Mouse (Mus musculus): Measurements from ENCODE around the gene Irf7. TPM values are rescaled to one million over a fixed set of nuclear protein-coding genes. Genes with fewer than 3 reads are reported as not detected.
"Not testable (repeated sequence)": the region's sequence is repeated elsewhere in the genome, so short reads cannot be mapped to it uniquely, and the experiment has no call there.

The Irf7 gene
- total RNA-seq, 2 experiments from 2014 or later = 0.91 to 1.9 TPM

DNA sequence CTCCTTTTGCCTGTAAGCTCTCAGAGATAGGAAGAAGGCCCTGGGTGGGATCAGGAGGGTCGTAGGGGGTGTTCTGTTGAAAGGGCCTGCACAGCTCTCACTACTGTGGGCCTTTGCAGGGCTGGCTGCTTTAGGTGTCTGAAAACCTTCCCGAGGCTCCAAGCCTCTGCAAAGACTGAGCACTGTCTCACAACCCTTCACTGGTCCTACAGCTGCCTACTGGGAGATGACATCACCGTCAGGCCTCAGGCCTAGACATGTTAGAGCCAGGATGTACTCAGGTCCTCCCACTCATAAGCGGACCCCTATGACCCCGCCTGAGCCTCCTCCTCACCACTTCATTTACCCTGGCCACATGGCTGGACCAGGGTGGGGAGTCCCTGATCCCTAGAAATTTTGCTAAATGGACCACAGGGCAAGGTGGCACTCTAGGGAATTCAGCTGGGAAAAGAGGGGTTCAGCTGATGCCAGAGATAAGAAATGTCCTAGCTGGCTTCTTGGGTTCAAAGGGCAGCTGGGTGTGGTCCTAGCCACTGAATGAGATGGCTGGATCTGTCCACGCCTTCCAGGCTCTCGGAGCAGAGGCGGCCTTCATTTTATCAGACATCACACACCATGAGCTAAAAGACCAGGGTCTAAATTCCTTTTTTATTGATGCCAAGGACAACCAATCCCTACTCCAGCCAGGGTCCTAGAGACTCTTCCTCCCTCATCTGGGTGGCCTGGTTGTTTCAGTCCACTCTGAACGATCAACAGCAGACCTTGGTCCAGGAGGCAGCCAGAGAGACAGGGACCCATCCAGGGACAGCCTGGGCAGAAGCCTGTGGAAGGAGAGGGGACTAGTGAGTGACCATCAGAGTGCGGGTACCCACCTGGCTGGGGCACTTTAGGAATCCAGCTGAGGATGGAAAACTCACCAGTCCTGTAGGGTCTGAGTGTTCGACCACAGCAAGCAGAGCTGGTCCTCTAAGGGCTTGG is 11.7 kb upstream of the Irf7 start:
- DNase-seq (ENCODE audit: extremely low spot score in 1 of 2, low spot score in 1 of 2) = no peak

GRCm38 (mm10) chr7:141276546-141276945 is 10.3 kb upstream of the Irf7 start, which contains the start of gene Cdhr5:
Cdhr5 (minus strand) TSS chr7:141276786.
- no peak for DNase-seq (ENCODE audit: extremely low spot score in 1 of 2, low spot score in 1 of 2)

DNA sequence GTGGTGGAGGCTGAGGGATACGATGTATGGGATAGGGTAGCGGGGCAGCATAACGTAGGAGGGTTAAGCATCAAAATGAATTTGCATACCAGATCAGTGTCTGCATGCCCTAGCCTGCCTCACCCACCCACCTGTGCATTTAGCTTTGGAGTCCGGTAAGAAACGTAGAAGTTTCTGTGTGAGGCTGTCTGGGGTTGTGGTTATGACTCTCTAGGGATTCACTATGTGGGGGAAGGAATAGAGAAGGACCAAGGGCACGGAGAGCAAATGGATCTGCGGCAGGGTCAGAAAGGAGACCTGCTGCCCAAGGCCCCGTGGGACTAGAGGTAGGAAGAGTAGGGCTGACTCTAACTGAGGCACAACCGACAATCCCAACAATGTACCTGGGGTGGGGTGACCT is 9.1 kb upstream of the Irf7 start:
- no peak for DNase-seq (ENCODE audit: extremely low spot score in 1 of 2, low spot score in 1 of 2)

DNA sequence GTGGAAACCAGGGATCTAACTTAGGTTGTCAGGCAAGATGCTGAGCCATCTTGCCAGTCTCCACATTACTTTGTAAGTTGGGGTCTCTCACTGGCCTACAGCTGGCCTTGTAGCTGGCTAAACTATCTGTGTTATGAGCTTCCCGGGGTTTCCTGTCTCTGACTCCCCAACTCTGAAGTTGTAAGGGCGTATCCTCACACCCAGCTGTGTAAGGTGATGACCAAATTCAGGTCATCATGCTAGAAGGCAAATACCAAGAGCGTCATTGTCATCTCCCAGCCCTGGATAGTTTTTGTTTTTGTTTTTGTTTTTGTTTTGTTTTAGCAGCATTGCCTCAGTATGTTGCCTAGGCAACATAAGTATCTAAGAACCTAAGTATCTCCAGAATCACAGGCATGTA is 4.3 kb upstream of the Irf7 start:
- no peak for DNase-seq (ENCODE audit: extremely low spot score in 1 of 2, low spot score in 1 of 2)

DNA sequence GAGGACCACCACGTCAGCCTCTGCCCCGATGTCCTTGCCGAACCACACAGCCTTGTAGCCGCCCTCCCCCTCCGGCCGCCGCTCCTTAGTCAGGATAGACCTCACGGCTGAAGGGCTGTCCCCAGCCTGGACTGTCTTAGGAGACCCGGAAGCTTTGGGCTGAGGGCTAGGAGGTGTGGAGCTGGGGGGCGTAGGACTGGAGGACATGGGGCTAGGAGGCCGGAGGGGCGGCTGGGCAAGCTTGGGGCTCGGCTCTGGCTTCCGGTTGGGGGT is 2.9 kb upstream of the Irf7 start:
- DNase-seq (ENCODE audit: extremely low spot score in 1 of 2, low spot score in 1 of 2) = no peak

GRCm38 (mm10) chr7:141268466-141269272 is 2.4 kb upstream of the Irf7 start:
- no peak for DNase-seq (ENCODE audit: extremely low spot score in 1 of 2, low spot score in 1 of 2)

- DNase-seq (ENCODE audit: extremely low spot score in 1 of 2, low spot score in 1 of 2) = no peak
Measured at GRCm38 (mm10) chr7:141265411-141265738, 906 bp downstream of the Irf7 start.

- no peak for DNase-seq (ENCODE audit: extremely low spot score in 1 of 2, low spot score in 1 of 2)
Measured at GRCm38 (mm10) chr7:141264761-141265410, 1.4 kb downstream of the Irf7 start.

GRCm38 (mm10) chr7:141264041-141264700 is 2.1 kb downstream of the Irf7 start:
- no peak for DNase-seq (ENCODE audit: extremely low spot score in 1 of 2, low spot score in 1 of 2)

- no peak for DNase-seq (ENCODE audit: extremely low spot score in 1 of 2, low spot score in 1 of 2)
Measured at GRCm38 (mm10) chr7:141263640-141264039, 2.6 kb downstream of the Irf7 start.

- no peak for DNase-seq (ENCODE audit: extremely low spot score in 1 of 2, low spot score in 1 of 2)
Measured at GRCm38 (mm10) chr7:141261480-141261879, 4.8 kb downstream of the Irf7 start.

GRCm38 (mm10) chr7:141256159-141256558 is 10.1 kb downstream of the Irf7 start:
- no peak for DNase-seq (ENCODE audit: extremely low spot score in 1 of 2, low spot score in 1 of 2)

GRCm38 (mm10) chr7:141250486-141250885 is 15.8 kb downstream of the Irf7 start:
- DNase-seq (ENCODE audit: extremely low spot score in 1 of 2, low spot score in 1 of 2) = not testable (repeated sequence)

DNA sequence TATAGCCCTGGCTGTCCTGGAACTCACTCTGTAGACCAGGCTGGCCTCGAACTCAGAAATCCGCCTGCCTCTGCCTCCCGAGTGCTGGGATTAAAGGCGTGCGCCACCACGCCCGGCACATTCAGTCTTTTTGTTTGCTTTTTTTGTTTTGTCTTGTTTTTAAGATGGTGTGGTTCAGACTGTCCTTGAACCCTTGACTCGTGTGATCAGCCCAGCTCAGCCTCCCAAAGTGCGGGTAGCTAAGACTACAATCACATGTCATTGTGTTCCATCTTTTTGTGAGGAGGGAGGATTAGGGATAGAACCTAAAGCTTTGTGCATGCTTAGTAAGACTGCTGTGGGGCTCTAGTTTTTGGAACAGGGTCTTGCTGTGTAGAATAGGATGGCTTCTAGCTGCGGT is 34.7 kb downstream of the Irf7 start:
- no peak for DNase-seq (ENCODE audit: extremely low spot score in 1 of 2, low spot score in 1 of 2)

DNA sequence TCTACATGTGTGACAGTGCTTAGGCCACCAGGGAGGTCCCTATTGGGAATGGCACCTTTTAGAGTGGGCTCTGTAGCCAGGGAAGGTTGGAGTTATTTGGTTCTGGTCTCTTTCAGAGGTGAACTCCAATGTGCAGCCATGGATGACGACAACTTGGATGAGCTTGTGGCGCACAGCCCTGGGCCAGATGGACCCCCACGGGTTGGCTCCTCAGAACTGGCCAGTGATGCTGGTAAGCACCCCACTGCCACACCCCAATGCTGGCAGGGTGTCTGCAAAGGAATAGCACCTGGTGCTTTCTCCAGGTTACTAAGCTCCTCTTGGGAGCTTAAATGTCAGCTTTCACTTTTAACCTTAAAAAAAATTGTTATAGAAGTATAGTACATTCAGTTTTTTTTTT is 35.2 kb downstream of the Irf7 start:
- no peak for DNase-seq (ENCODE audit: extremely low spot score in 1 of 2, low spot score in 1 of 2)

- DNase-seq (ENCODE audit: extremely low spot score in 1 of 2, low spot score in 1 of 2) = no peak
Measured at GRCm38 (mm10) chr7:141230570-141230969, 35.7 kb downstream of the Irf7 start.

DNA sequence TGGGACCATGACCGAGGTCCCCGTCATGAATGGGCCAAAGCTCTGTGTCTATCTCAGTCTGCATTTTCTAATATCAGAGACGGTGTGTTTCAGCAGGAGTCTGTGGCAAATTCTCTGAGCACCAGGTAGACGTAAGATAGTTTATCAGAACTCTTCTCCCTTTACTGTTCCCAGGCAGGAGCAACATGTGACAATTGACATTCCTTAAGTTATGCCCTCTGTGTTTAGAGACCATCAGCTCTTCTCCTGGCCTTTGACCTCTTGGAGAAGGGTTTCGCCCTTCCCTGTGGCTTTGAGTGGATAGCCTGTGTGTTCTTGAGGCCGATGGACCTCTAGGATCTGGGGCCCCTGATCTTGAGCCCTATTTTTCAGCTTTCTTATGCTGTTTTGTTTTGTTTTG is 36.6 kb downstream of the Irf7 start:
- DNase-seq (ENCODE audit: extremely low spot score in 1 of 2, low spot score in 1 of 2) = no peak

- DNase-seq (ENCODE audit: extremely low spot score in 1 of 2, low spot score in 1 of 2) = peak; percentile 97 to 98
Measured at GRCm38 (mm10) chr7:141228279-141229067, 37.8 kb downstream of the Irf7 start, which contains the start of gene Phrf1. Phrf1 (plus strand) TSS chr7:141228784.

DNA sequence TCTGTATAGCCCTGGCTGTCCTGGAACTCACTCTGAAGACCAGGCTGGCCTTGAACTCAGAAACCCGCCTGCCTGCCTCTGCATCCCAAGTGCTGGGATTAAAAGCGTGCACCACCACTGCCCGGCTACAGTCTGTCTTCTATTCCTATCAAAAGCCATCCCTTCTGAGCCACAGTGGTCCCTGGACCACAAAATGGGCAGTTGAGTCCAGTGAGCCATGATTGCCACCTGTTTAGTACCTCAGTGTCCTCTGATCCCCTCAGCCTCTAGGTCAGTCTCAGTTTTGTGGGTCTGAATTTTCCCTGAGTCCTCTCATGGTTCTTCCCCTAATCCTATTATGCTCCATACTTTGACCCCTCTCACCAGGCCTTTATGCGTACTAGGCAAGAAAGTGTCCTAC is 38.5 kb downstream of the Irf7 start:
- no peak for DNase-seq (ENCODE audit: extremely low spot score in 1 of 2, low spot score in 1 of 2)

GRCm38 (mm10) chr7:141226535-141226934 is 39.7 kb downstream of the Irf7 start:
- no peak for DNase-seq (ENCODE audit: extremely low spot score in 1 of 2, low spot score in 1 of 2)

All from layer of hippocampus, postnatal 25 days (tissue).